Mouse (Mus musculus) heart, postnatal 25 days (tissue): ENCODE results near the gene Sema5a. TPM values are rescaled to one million over a fixed set of nuclear protein-coding genes. Genes with fewer than 3 reads are reported as not detected.

Source experiments
- DNase-seq: peaks from one replicate; pipeline ENCODE4 v3.0.0; 2022; ENCODE audit warnings: low spot score
- intact Hi-C: fragments of 180-260 bp; cut with DNase I; formaldehyde crosslinking; loops from one replicate; pipeline ENCODE4 v1.15.1; 2025
- total RNA-seq, 2 experiments: library from RNA; stranded (reverse); gene quantifications; 2 replicates each; pipeline ENCODE4 v1.2.3; 2021

The Sema5a gene
- total RNA-seq, 2 experiments from 2014 or later = 8.6 to 9.6 TPM

DNA sequence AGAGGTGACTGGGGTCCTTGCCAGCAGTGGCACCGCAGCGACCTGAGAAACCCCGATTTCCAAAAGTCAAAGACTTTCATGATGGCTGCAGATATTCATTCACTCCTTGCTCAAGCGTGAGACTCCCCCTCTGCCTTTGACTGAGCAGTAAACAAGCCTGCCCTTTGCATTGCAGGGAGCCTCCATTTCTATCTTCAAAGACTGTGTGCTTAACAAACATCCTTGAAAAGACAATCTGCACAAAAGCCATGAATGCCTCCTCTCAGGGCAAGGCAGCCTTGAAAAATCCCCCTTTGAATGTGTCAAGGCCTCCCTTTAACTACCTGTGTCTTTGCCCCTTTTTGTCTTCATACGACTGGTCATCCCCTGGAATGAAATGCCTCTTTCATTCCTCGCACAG, 51.9 kb downstream of the Sema5a start:
- intact Hi-C loops = no loop called here
- no peak for DNase-seq

DNA sequence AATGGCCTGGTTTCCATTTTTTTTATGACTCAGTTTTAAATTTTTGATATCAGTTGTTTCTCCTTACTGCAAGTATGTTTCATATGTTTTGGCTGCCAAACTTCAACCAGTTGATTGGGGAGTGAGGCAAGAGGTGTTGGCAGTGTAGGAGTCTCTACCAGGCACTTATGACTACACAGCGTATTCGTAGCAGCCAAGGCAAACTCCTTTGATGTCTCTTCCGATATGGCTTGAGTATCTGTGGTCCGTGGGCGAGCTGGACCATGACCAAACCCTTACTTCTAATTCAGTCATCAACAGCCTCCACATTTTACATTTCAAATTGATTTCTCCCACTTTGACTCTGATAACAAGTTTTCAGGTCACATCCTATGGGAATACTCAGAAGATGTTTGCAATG, 52.7 kb downstream of the Sema5a start:
- no peak for DNase-seq
- intact Hi-C loops = no loop called here

DNA sequence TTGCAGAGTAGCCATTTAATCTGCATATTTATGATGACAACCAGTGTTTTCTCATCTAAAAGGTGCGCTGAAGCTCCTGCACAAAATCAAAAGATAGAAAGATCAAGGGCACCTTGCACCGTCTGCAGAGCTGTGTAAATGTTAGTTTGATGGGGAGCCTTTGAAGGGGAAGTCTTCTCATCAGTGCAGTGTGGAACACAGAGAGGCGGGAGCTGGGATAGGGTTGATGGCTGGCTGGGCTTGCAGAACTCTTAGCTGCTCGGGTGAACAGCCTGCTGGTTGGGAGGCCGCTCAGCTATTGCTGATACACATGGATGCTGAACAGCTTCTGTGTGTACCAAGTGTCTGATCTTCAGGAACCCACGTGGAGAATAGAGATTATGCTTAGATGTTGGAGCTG, 53.9 kb downstream of the Sema5a start:
- no peak for DNase-seq
- intact Hi-C loops = no loop called here

DNA sequence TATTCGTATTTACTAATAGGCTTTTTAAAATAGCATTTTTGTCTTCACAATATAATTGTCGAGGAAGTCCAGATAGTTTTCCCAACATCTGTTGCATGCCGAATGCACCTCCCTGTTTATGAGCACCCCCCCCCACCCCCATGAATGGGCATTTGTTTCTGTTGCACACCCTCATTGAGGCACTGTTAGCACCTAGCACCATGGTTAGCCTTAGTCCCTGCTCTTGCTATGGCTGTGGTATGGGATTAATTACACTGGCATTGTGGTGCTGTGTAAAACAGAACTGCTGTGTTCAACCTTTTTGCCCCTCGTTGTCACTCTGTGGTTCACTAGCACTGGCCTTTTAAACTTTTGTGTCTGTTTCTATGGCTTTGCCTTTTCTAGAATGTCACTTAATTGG, 56.4 kb downstream of the Sema5a start:
- intact Hi-C loops = no loop called here
- no peak for DNase-seq

DNA sequence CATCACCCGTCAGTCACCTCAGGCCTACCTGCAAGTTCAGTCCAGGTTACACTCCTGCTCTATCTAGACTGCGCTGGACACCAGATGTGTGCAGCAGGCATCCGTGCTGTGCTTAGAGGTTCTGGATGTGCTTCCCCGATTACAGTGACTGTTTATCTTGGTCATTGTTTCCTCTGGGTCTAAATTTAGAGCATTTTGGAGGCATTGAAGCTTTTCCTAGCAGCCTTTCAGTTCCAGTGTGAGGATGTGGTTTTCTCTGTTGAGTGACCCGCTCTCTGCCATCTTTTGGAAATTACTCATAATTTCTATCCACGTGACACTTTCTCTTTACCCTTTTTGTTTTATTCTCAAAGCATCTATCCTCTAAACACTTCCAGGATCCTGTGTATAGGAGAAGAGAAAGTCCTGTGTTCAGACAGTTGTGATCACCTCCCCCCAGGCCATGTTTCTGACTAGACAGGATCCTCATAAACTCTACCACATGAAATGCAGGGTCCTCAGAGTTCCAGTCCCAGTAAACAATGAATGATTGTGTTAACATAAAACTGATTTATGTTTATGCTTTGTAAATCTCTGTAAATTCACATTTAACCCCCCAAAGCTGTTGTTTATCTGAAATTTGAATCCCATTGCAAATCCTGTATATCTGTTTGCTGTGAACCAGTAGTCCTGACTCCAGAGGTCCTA, 62.1 kb downstream of the Sema5a start:
- intact Hi-C loops = no loop called here

DNA sequence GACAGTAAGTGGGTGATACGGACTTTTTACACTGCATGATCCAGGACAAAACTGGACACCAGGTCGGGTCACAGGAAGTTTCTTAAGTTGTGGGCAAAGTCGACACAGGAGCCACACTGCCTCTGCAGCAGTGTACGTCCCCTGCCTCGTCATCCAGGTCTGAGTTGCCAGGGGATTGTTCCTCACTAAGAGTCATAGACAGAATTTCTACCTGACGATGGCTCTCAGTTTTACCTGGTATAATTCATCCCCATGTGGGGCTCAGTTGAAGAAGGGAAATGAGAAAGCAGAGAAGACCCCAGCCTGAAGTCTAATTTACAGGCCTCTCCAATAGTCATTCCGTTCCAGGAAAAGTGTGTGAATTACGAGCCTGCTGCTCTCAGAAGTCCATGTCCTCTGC, 66.2 kb downstream of the Sema5a start:
- DNase-seq = no peak
- intact Hi-C loops = no loop called here

More for the DNA sequence above, 62.1 kb downstream of the Sema5a start:
- DNase-seq = no peak

DNA sequence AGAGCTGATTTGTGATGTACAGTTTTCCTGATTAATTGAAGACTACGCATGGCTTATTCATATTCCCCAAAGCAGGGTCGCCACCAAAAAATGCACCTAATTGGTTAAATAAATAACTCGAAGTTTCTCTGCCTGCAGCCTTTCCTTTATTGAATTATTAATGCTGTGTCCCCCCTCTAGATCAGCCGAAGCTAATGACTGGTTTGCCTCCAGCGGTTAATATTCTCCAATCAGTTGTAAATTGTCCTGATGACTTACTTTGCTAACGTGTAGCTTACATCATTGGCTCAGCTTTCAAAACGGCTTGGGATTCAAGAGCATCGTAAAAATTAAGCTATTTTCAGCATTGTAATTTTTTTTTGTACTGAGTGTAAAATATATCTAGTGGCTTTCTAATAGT, 66.7 kb downstream of the Sema5a start:
- DNase-seq = no peak
- intact Hi-C loops = no loop called here

DNA sequence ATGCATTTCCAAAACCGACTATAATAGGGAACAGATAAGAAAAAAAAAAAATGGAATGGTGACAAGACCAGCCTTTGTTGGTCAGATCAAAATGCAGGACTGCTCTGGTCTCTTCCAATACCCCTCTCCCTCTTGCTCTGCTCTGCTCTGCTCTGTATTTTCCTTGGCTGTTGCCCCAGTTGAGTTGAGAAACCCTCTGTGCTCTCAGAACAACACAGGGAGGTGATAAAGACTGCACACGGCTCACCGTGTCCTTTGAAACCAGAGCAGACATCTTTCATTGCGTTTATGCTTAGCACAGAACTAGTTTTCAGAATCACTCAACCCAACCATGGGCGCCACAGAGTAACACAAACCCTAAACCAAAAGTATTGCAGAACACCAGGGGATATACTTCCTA, 72.5 kb downstream of the Sema5a start:
- DNase-seq = no peak
- intact Hi-C loops = no loop called here

DNA sequence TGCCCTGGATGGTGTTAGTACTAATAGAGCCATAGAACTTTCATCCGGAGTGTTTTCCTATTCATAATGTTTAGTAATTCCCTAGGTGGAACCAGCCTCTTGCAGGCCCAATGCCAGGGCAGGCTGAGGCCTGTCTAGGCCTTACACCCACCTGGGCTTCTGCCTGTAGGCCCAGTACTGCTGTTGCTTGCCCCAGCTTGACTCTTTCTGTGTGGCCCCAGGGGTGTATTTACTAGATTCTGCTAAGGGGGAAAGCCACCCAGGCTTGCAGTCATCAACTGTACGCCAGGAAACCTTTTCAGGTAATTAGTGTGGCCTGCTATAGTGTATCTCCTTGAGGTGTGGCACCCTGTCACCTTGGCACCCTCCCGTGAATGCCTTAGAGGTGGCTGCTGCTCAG, 76.1 kb downstream of the Sema5a start:
- no peak for DNase-seq
- intact Hi-C loops = no loop called here

DNA sequence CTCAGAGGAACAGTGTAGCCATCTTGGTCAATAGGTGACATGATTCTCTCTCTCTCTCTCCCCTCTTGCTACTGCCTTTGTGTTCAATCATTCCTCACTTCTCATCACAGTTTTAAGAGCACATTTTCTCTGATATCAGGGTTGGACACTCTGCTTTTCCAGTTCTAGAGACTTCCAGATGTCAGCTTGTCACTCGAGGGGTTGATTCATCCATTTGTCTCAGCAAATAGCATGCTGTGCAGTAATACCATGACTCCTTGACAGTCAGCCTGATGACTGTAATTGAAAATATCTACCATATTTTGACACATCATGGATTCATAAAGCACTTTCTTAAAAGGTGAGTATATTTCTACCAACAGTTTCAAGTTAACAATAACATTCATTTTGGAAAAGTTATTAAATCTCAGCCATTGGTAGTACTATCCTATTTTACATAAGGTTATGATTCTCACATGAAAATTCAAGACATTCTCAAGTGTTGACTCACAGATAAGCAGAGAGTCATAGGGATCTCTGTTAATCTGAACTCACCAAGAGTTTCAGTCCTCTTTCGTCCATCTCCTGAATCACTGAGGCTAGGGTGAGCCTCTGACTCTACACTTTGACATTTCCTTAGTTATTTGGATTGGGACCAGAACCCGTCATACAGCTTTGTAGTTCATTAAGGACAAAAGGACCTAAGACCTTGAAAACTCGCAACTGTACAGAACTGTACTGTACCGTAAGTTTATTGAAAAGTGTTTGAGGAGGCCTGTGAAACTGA, 78.0 kb downstream of the Sema5a start:
- no peak for DNase-seq
- intact Hi-C loops = no loop called here

DNA sequence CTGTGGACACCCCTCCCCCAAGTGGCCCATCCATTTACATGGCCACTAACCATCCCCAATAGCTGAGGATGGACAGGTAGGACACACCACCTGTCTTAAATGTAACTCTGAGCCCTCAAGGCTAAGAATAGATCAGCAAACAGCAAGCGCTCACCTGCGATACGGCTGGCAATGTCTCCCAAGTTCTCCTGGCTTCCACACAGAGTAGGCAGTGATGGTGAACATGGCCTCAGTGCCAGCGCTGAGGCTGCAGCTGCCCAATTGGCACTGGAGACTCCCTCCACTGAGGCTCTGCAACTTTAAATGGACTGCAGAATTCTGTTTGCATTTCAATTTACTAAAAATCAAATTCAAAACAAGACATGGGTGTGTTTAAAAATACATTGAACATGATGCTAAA, 78.6 kb downstream of the Sema5a start:
- intact Hi-C loops = no loop called here
- DNase-seq = no peak

DNA sequence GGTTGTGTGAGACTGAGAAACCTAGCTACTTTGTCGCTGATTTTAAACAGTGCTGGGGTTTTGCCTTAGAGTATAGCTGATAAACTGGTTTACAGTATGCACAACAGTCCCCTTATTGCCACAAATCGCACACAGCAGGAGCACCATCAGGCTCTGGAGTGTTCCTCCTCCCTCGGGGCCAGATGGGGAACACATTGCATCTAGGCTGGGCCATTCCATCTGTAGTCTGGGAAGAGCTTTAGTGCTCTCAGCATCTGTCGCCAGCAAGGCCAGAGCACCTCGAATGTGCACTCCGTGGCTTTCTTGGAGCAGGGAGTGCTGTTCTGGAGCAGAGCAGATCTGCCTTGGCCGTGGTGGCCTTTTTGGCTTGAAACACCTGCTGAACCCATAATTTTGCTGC, 79.5 kb downstream of the Sema5a start:
- DNase-seq = no peak

DNA sequence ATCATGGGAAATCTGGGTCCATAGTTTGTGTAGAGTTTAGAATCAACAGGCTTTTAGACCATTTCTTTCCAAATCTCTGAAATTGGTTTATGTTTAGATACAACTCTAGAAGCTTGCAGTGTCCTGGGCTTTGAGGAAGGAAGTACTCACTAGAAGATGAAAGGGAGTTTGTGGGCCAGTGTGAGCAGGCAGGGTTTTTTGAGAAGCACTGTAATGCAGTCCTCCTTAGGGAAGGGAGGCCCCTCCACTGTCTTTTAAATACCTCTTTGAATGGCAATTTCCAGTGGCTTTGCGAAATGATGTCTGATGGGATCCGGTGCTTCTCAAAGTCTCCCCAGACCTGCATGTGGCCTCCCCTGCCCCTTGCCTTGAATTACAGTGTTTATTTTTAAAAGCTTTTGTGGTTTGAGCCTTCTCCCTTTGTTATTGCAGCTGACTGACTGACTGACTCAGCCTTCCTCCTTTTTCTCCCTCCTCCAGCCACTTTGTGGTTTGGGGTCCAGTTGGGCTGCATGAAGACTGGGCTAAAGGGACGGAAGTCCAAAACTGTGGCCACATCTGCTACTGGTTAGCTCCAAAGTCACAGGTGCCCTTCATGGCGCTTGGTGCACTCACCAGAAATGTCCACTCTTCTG, 83.9 kb downstream of the Sema5a start:
- no peak for DNase-seq
- intact Hi-C loops = no loop called here

More for the DNA sequence above, 79.5 kb downstream of the Sema5a start:
- intact Hi-C loops = no loop called here

DNA sequence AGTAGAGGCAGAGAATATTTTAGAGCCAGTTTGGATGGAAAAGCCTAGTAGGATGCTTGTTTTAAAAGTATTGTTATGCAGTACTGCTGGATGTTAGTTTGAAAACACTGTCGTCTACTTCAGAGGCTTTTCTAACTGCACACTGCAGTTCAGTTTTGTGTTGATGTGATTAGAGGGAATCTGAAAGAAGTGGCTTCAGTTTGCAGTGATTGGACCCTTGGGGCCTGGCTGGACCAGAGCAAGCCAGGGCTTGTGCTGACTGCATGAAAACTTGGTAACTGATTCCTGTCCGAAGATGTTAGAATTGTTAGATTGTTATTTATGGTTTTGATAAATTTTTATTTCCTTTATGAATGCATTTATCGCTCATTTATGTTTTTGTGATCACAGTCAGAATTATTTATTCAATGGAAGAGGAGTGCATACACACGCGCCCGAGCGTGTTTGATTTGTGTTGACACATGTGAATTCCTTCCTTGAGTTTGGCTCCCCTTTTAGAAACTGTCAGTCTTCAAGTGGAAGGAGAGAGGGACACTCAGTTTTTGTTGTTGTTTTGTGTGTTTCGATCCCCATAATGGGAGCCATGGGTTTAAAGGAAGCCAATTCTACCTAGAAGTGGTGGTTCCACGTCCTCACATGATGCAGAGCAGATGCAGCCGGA, 85.2 kb downstream of the Sema5a start:
- intact Hi-C loops = no loop called here

DNA sequence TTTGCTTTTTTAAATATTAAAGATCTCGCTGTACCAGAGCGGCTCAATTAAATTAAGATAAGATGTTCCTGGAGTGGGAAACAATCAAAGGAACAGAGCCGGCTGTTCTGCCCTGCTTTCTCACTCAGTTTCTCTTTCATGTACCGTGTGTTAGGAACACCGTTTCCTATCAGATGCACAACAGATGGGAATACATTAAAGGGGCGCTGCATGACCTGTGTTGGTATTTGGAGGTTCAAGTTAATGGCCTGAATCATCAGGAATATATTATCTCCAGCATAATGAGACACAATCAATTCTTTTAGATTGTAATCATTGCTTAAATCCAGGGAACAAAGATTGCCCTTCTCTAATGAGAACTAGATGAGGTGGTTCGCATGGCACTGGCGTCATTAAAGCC, 85.8 kb downstream of the Sema5a start:
- DNase-seq = no peak
- intact Hi-C loops = no loop called here

More for the DNA sequence above, 85.2 kb downstream of the Sema5a start:
- no peak for DNase-seq

DNA sequence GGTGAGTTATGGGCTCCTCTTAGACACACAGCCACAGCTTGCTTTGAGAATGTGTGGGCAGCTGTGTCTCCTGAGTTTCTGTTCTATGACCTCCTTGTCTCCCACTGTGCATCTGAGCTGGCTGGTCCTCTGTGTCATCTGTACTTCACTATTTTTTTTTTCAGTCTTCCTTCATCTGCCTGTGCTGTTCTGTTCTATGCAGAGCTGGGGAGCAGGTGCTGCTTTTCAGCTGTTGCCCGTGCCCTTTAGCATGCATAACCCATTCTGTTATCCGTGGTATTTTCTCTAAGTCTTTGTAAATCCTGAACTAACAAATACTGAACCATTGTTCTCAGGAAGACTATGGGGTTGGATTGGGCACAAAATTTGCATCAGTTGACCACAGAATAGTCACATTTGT, 86.4 kb downstream of the Sema5a start:
- DNase-seq = no peak
- intact Hi-C loops = no loop called here

DNA sequence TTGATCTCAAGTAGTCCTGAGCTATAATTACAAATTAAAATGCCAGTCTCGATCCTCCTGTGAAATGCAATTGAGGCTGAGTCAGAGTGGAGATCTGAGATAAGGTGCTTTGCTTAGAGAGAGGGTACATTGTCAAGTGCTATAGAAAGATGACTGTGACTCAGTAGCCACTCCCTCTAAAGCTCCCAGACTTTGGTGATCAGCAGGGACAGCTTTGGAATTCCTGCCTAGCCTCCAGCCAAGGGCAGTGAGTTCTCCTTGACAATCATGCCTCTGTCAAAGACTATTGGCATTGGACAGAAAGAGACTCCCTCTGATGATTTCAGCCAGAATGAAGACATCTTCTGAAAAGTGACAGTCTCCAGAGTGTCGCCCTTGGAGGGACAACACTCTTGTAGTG, 88.8 kb downstream of the Sema5a start:
- intact Hi-C loops = no loop called here
- no peak for DNase-seq

DNA sequence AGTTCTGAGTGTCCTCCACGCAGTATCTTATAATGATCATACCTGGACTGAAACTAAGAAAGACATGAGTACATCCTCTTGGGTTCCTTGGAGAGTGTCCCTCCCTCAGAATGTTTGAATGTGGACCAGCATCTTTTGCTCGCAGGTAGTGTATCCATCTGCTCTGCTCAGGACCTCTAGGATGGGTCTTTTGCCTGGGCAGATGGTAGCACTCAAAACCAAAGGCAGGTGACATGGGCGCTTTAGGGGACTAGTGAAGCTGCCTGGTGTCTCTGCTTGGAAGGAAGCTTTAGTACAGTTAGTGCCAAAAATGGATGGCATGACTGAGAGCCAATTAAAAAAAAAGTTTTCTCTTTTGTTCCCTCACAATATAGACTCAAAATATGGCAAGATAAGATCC, 93.2 kb downstream of the Sema5a start:
- no peak for DNase-seq
- intact Hi-C loops = no loop called here

DNA sequence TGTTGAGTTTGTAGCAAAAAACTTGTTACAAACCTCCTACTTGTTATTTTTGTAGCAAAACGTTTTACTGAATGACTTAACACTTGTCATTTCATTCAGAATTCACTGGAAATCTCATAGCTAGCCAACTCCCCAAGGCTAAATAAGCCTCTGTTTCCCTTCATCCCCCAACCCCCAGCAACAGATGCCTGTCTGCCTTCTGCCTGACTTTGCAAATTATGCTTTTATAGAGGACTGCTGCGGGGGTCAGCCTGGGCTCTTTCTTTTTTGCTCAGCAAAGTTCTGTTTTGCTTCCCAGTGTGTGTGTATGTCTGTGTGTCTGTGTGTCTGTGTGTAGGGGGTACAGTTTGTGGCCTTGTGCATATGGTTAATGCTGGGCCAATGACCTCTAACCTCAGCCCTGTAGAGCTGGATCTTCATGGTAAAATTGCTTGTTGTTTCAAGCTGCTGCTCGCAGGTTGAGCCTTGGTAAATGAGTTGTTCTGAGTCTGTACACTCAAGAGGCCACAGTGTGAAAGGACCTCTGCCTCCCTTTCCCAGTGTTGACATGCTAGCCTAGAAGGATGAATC, 94.2 kb downstream of the Sema5a start:
- DNase-seq = no peak
- intact Hi-C loops = no loop called here

DNA sequence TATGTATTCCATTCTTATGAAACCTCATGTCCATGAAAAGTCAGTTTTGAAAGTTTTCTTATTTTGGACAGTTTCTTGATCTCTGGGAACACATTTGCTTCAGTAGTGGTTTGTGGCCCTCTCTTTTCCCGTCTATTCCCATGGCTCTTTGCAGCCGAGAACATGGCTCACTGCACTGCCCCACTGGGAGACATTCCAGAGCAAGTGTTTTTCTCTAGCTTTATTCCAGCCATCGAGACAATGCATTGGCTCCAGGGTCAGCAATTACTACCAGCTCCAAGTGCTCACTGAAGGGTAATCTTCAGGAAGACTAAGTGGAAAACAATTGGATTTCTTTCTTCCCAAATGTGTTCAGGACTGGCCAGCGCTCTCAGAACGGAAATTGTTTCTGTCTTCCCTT, 94.8 kb downstream of the Sema5a start:
- DNase-seq = no peak
- intact Hi-C loops = no loop called here
